Mouse (Mus musculus) lung, embryonic 14.5 days (tissue): ENCODE data around the gene Lypd5. TPM values are rescaled to one million over a fixed set of nuclear protein-coding genes. Genes with fewer than 3 reads are reported as not detected.

Experiments used
- ATAC-seq: fragments of 200-750 bp; cut with Nextera tagmentation; 2 replicates; pipeline ENCODE4 v1.8.0; 2017; ENCODE audit warnings: mild to moderate bottlenecking, moderate TSS enrichment, moderate library complexity; ENCODE audit not compliant: insufficient read depth
- DNase-seq: peaks from one replicate; pipeline ENCODE4 v3.0.0-alpha.2; 2015
- H3K27ac ChIP-seq: fragments of 300-500 bp; sonication (generic); 2 replicates; pipeline ENCODE4 v1.5.1; 2014; ENCODE audit warnings: low read depth, mild to moderate bottlenecking, moderate library complexity
- H3K27me3 ChIP-seq: fragments of 300-500 bp; sonication (generic); 2 replicates; pipeline ENCODE4 v1.6.1; 2014; ENCODE audit warnings: low read length, control low read depth; ENCODE audit not compliant: insufficient read depth
- H3K36me3 ChIP-seq: fragments of 300-500 bp; sonication (generic); 2 replicates; pipeline ENCODE4 v1.6.1; 2014; ENCODE audit warnings: control low read depth; ENCODE audit not compliant: insufficient read depth
- H3K4me1 ChIP-seq: fragments of 300-500 bp; sonication (generic); 2 replicates; pipeline ENCODE4 v1.6.1; 2014; ENCODE audit warnings: antibody characterized with exemption, control low read depth; ENCODE audit not compliant: insufficient read depth
- H3K4me2 ChIP-seq: fragments of 300-500 bp; sonication (generic); 2 replicates; pipeline ENCODE4 v1.6.1; 2014; ENCODE audit warnings: mild to moderate bottlenecking
- H3K4me3 ChIP-seq: fragments of 300-500 bp; sonication (generic); 2 replicates; pipeline ENCODE4 v1.5.1; 2014; ENCODE audit warnings: low read depth, low read length
- H3K9ac ChIP-seq: fragments of 300-500 bp; sonication (generic); 2 replicates; pipeline ENCODE4 v1.6.1; 2014
- H3K9me3 ChIP-seq: fragments of 300-500 bp; sonication (generic); 2 replicates; pipeline ENCODE4 v1.6.1; 2016; ENCODE audit warnings: low read depth, low read length, control low read depth
- CTCF ChIP-seq: IDR thresholded peaks from 2 replicates; pipeline ENCODE4 v1.5.1; 2016; ENCODE audit warnings: antibody characterized with exemption, low read depth
- WGBS: fragments of 180-500 bp; shearing (Covaris S2); extraction: QIAGEN DNeasy Blood & Tissue Kit; methylation state at CpG from one replicate; pipeline ENCODE4 v1.1.7; 2014; 5-methylcytosine and 5-hydroxymethylcytosine counted together
- polyA plus RNA-seq: library from polyadenylated mRNA; unstranded; fragments of >200 nt; fragmentation: Nextera tagmentation; extraction: Ambion mirVana; gene quantifications from 2 replicates; pipeline ENCODE4 v1.2.1, GENCODE M21; 2014

Gene Lypd5
- polyA plus RNA-seq, 1 experiment from 2014 or later = not detected

DNA sequence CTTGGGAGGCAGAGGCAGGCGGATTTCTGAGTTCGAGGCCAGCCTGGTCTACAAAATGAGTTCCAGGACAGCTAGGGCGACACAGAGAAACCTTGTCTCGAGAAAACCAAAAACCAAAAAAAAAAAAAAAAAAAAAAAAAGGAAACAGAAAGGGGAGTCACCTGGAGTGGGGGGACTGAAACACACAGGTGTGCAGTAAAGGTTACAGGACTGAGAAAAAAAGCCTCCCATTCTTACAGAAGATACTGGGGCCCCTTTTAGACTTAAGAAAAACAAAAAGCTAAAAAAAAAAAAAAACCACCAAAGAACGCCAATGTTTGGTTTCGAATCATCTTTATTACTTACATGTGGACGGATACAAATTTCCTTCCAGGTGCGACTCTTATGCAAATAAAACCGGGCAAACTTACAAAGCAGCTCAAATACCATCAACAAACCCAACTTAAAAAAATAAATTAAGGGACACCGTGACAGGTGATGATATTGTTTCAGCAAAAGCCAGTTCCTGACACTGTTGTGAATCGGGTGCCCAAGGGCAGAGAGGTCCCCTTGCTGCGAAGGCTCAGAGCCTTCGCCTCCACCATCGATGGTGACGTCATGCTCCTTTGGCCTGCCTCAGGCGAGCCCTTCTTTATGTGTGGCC is 33.9 kb downstream of the Lypd5 start:
- Histone ChIP-seq H3K9ac (no peak overlapping the region), H3K4me2 (no peak overlapping the region), H3K27me3 (no peaks in the 10 kb centered on the region), H3K36me3 (no peaks in the 10 kb centered on the region), H3K4me1 (no peaks in the 10 kb centered on the region), H3K27ac (no peak overlapping the region), H3K4me3 (no peak overlapping the region), H3K9me3 (no peaks in the 10 kb centered on the region)
- ATAC-seq (no peak), DNase-seq (no peak)
- WGBS = 62% methylated on average over 16 of the region's 16 CpGs
- TF ChIP-seq CTCF = no peak

DNA sequence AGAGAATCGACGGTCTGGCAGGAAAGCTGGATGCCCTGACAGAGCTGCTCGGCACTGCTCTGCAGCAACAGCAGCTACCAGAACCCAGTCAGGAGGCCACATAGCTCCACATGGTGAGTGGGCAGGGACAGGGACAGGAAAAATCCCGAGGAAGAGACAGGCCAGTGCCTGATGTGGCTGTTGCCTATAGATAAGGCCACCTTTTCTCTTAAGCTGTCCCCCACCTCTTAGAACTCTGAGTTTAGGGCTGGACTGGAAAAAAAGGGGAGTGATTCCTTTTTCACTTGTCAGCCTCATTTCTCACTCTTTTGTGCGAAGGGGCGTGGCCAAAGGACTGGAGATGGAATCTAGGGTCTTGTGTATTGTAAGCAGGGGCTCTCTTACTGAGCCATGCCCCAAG is 35.1 kb downstream of the Lypd5 start:
- no peak overlapping the region for H3K27ac ChIP-seq
- TF ChIP-seq CTCF = no peak
- H3K4me2 ChIP-seq = no peak overlapping the region
- no peaks in the 10 kb centered on the region for H3K9me3 ChIP-seq
- 53% methylated on average over 6 of the region's 6 CpGs for WGBS
- ATAC-seq (no peak), DNase-seq (no peak)
- no peaks in the 10 kb centered on the region for H3K36me3 ChIP-seq
- H3K4me3 ChIP-seq = no peak overlapping the region
- H3K9ac ChIP-seq = no peak overlapping the region
- no peaks in the 10 kb centered on the region for H3K4me1 ChIP-seq
- no peaks in the 10 kb centered on the region for H3K27me3 ChIP-seq

DNA sequence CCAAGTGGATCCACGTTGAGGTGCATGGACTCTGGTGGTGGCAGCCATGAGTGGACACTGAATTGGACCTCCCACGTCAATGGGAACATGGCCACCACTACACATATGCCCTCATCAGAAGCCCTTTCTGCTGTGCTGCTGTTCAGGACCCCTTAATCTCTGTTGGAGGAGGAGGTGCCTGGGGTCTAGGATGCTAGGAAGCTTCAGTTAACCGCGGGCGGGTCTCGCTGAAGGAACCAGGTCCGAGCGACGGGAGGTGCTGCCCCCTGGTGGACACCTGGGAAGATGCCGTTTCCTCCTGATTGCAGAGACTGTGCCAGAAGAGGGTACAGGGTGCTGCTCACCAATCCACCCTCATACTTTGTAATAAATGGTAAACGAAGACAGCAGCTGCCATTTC is 35.8 kb downstream of the Lypd5 start:
- no peak overlapping the region for H3K27ac ChIP-seq
- H3K4me2 ChIP-seq = no peak overlapping the region
- H3K36me3 ChIP-seq = no peaks in the 10 kb centered on the region
- H3K4me1 ChIP-seq = no peaks in the 10 kb centered on the region
- H3K4me3 ChIP-seq = no peak overlapping the region
- H3K27me3 ChIP-seq = no peaks in the 10 kb centered on the region
- peak; percentile 29; the same call in 1 of the 2 replicates for ATAC-seq
- H3K9me3 ChIP-seq = no peaks in the 10 kb centered on the region
- peak; percentile 78 for DNase-seq
- TF ChIP-seq CTCF = peak; percentile 93
- no peak overlapping the region for H3K9ac ChIP-seq
- 10% methylated on average over 11 of the region's 11 CpGs for WGBS

DNA sequence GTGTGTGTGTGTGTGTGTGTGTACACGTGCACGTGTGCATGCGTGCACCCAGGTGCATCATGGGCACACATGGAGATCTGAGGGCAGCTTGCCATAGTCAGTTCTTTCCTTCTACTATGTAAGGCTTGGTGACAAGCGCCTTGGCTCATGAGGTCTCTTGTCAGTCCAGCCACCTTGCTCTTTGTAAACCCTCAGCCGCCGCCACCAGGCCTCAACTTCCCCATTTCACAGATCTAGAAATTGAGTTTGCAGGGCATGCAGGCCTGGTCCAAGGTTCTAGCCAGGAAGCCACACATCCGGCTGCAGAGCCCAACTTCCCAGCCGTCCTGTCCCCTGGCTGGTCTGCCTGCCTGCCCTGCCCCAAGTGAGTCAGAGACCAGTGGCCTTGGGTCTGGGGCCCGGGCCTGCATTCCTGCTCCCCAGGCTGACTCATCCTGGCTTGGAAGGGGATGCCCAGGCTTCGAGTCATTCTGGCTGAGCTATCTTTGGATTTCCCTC is 38.1 kb downstream of the Lypd5 start:
- Histone ChIP-seq H3K9me3 (no peaks in the 10 kb centered on the region), H3K27me3 (no peaks in the 10 kb centered on the region), H3K4me3 (no peak overlapping the region), H3K9ac (no peak overlapping the region), H3K4me1 (no peaks in the 10 kb centered on the region), H3K4me2 (no peak overlapping the region), H3K36me3 (no peaks in the 10 kb centered on the region), H3K27ac (no peak overlapping the region)
- 76% methylated on average over 10 of the region's 10 CpGs for WGBS
- no peak for TF ChIP-seq CTCF
- ATAC-seq (no peak), DNase-seq (no peak)

DNA sequence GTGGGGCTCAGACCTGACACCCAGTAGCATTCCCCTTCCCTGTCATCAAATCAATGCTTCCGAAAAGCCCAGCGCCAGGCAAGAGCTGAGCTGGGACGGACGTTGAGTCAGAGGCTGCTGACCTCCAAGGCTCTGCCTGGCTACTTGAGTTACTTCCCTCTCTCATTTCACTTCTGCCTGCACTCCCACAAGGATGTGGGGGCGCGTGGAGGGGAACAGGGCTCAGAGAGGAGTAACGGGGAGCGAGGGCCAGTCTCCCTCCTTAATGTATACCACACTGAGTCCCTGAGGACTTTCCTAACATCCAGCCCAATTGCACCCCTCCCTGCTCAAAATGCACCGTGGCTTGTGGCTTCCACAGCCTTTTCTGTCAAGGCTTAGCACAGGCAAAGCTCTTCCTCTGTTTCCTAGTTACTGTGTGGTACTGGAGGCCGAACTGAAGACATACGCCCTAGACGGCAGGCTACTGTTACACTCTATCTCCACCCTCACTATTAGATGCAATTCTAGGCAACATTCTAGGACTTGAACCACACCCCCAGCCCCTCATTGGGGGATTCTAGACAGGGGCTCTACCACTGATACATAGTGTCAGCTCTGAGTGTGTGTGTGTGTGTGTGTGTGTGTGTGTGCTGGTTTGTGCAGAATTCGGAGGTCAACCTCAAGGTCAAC is 40.7 kb downstream of the Lypd5 start:
- DNase-seq (no peak), ATAC-seq (no peak)
- no peak overlapping the region for H3K9ac ChIP-seq
- H3K27ac ChIP-seq = no peak overlapping the region
- 51% methylated on average over 13 of the region's 13 CpGs for WGBS
- H3K4me2 ChIP-seq = no peak overlapping the region
- H3K4me3 ChIP-seq = no peak overlapping the region
- H3K9me3 ChIP-seq = no peaks in the 10 kb centered on the region
- TF ChIP-seq CTCF = no peak
- H3K27me3 ChIP-seq = no peaks in the 10 kb centered on the region
- no peaks in the 10 kb centered on the region for H3K36me3 ChIP-seq
- no peaks in the 10 kb centered on the region for H3K4me1 ChIP-seq

DNA sequence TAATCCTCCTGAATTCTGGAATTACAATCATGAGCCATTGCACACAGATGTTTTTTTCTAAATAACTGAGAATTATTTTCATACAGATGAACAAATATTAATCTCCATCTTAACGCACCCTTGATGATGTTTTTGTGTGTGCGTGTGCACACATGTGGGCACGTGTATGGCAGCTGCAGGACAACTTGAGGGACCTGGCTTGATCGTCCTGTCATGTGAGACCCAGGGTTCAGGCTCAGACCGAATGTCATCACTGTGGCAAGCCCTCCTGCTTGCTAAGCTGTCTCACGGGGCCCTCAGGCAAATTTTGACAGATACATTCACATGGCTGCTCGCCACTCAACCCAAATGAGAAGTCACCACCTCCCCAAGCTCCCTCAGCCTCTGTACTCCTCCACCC is 41.5 kb downstream of the Lypd5 start:
- Histone ChIP-seq H3K4me3 (no peak overlapping the region), H3K27ac (no peak overlapping the region), H3K27me3 (no peaks in the 10 kb centered on the region), H3K9me3 (no peaks in the 10 kb centered on the region), H3K4me1 (no peaks in the 10 kb centered on the region), H3K9ac (no peak overlapping the region), H3K4me2 (no peak overlapping the region), H3K36me3 (no peaks in the 10 kb centered on the region)
- ATAC-seq (no peak), DNase-seq (no peak)
- WGBS = 50% methylated on average over 7 of the region's 7 CpGs
- TF ChIP-seq CTCF = no peak

DNA sequence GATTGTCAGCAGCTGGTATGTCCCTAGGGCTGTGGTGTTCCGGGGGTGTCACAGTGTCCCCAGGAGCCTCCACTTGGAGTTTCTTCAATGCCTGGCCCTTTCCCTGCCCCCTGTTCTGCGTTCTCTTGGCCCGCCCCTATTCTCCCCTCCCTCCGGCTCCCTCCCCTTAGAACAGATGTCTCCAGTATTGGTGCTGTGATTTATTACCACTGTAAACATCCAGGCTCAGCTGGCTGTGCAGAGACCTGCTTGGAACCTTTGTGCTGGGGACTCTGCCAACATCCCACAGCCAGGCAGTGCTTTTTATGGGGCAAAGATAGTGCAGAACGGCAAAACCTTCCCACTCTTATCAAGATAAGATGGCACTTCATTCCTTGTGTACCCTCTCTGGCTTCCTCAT is 42.1 kb downstream of the Lypd5 start:
- peak overlapping the region; percentile 37; the same call in 1 of the 2 replicates for H3K4me2 ChIP-seq
- WGBS = 5% methylated on average over 5 of the region's 5 CpGs
- peak overlapping the region; percentile 30; the same call in 1 of the 2 replicates for H3K27ac ChIP-seq
- peak; percentile 72 for DNase-seq
- no peaks in the 10 kb centered on the region for H3K36me3 ChIP-seq
- no peak for TF ChIP-seq CTCF
- H3K4me1 ChIP-seq = no peaks in the 10 kb centered on the region
- peak; percentile 84 for ATAC-seq
- no peaks in the 10 kb centered on the region for H3K9me3 ChIP-seq
- H3K9ac ChIP-seq = no peak overlapping the region
- no peak overlapping the region for H3K4me3 ChIP-seq
- no peaks in the 10 kb centered on the region for H3K27me3 ChIP-seq
